Mouse (Mus musculus): Measurements from ENCODE around the gene Taf5. TPM values are rescaled to one million over a fixed set of nuclear protein-coding genes. Genes with fewer than 3 reads are reported as not detected.

Gene Taf5
- polyA plus RNA-seq, 1 experiment from 2014 or later: 7.3 TPM

DNA sequence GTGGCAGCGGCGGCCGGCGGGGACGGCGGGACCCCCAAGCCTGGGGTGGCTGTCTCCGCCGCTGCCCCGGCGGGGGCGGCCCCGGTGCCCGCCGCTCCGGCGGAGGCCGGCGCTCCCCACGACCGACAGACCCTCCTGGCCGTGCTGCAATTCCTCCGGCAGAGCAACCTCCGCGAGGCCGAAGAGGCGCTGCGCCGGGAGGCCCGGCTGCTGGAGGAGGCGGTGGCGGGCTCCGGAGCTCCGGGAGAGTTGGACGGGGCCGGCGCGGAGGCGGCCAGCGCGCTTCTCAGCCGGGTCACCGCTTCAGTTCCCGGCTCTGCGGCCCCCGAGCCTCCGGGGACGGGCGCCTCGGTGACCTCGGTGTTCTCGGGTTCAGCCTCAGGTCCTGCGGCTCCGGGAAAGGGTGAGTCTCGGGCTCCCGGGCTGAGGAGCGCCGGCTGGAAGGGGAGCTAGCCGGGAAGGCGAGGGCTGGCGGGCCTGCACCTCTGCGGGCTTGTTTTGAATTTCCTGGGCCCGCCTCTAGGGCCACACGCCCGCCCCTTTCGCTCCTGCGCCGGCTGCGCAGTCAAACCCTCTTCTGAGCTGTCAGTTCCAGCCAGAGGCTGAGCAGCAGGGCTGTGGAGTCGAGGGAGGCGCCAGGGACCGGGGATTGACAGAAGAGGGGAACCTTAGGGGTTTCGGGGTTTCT is 522 bp downstream of the Taf5 start:
- H3K9me3 ChIP-seq: no peaks in the 10 kb centered on the region
- peak overlapping the region; percentile 72 for H3K4me2 ChIP-seq
- peak; percentile 84 for ATAC-seq (ENCODE audit: insufficient number of reproducible peaks, insufficient read depth, low FRiP score, low TSS enrichment, low read depth)
- H3K36me3 ChIP-seq: peaks cover 23% of the 10 kb centered on the region
- peak overlapping the region; percentile 94 for H3K9ac ChIP-seq
- H3K27me3 ChIP-seq: no peaks in the 10 kb centered on the region
- H3K27ac ChIP-seq: peak overlapping the region; percentile 90
- under 1% methylated on average over 72 of the region's 72 CpGs for WGBS
- peaks cover 11% of the 10 kb centered on the region for H3K4me1 ChIP-seq
- H3K4me3 ChIP-seq: peak overlapping the region; percentile 99

DNA sequence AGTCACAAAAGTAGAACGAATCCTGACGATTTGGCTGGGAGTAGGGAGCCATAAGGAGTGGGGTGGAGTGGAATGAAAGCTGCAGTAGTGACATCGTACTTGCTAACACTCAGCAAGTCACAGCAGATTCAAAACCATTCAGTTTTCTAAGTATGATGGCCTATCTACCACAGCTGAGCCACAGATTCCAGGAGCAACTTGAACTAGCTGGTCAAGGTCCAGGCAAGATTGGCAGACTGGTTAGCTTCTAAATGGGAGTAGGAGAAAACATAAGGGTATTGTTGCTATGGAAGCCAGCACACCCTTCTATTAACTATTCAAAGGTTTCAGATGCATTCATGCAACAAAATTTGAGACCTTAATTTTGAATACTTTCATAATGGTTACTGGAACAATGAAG is 20.7 kb downstream of the Taf5 start:
- H3K9ac ChIP-seq: no peak overlapping the region
- H3K9me3 ChIP-seq: no peaks in the 10 kb centered on the region
- H3K4me2 ChIP-seq: peak overlapping the region; percentile 89; the same call in 1 of the 2 replicates
- H3K27me3 ChIP-seq: no peaks in the 10 kb centered on the region
- WGBS: 85% methylated on average over 3 of the region's 3 CpGs
- H3K4me3 ChIP-seq: no peak overlapping the region
- no peak overlapping the region for H3K27ac ChIP-seq
- peaks cover 38% of the 10 kb centered on the region for H3K36me3 ChIP-seq
- ATAC-seq (ENCODE audit: insufficient number of reproducible peaks, insufficient read depth, low FRiP score, low TSS enrichment, low read depth): no peak
- peaks cover 20% of the 10 kb centered on the region for H3K4me1 ChIP-seq

DNA sequence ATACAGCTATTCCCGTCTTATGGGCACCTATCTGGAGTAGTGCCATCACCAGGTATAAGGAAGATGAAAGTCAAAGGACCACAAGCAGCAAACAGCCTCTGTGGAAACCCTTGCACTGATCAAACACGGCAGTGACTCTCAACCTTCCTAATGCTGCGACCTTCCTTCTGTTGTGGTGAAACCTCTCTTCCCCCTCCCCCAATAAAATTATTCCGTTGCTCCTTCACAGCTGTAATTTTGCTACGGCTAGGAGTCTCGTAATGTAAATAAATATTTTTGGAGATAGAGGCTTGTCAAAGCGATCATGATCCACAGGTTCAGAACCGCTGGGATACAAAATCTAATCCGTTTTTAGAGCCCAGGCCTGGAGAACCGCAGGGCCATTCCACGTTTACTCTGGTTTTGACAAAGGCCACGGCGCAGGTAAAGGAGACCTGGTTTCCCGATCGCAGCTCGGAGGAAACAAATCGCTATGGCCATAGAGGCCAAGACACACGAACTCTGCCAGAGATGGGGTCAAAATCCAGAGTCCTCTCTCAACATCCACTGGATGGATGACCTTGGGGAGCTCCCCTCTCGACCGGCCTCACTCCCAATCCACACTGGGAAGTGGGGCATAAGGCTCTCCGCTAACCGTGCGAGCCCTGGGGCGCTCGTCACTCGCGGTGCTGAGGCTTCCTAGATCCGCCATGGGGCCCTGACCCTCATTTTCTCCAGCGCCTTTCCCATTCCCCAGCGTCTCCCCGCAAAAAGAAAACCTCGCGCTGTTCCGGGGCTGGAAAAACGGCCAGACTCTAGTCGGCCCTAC is 22.4 kb downstream of the Taf5 start:
- 1% methylated on average over 36 of the region's 36 CpGs for whole genome bisulfite sequencing
- Histone ChIP-seq H3K9ac (peak overlapping the region; percentile 99), H3K4me2 (peak overlapping the region; percentile 89), H3K36me3 (peaks cover 35% of the 10 kb centered on the region), H3K27ac (peak overlapping the region; percentile 86), H3K27me3 (no peaks in the 10 kb centered on the region), H3K4me1 (peaks cover 20% of the 10 kb centered on the region), H3K4me3 (peak overlapping the region; percentile 97), H3K9me3 (no peaks in the 10 kb centered on the region)
- peak; percentile 70; the same call in 1 of the 2 replicates for ATAC-seq (ENCODE audit: insufficient number of reproducible peaks, insufficient read depth, low FRiP score, low TSS enrichment, low read depth)

DNA sequence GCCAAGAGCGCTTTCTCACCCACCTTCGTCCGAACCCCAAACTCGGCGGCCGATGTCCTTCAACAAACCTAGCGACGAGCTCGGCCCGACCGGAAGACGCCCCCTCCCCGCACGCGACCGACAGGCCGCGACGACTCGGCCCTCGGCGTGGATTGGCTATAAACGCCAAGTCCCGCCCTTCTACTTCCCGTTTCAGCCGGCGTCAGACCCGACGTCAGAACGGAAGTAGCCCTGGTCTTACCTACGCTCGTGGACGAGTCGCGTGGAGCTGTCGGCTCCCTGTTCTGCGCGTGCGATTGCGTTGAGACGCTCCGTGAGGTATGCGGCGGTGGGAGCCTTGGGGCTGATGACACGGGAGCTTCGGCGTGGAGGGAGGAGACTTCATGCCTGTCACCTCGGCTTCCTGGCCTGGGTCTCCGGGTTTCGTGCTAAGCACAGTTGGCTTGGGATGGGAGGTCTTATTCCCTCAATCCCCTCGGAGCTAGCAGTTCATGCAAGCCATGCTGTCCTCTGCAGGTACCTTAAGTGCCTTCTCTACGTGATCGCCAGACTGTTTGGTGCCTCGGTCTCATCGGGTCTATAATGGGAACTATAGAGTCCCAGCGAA is 23.1 kb downstream of the Taf5 start, which contains the start of the genes Usmg5 and Pdcd11:
Gene Usmg5, minus strand, starts transcription at position 98 of the 607 bp plus-strand sequence.
Gene Pdcd11, plus strand, starts transcription at position 219 of the 607 bp plus-strand sequence.
- Histone ChIP-seq H3K4me2 (peak within 1 kb of the TSS; percentile 89), H3K27me3 (no peaks in the 10 kb centered on the region), H3K27ac (peak within 1 kb of the TSS; percentile 86), H3K4me3 (peak within 1 kb of the TSS; percentile 97), H3K9ac (peak within 1 kb of the TSS; percentile 99), H3K36me3 (peaks cover 35% of the 10 kb centered on the region), H3K9me3 (no peaks in the 10 kb centered on the region), H3K4me1 (peaks cover 20% of the 10 kb centered on the region)
- under 1% methylated on average over 56 of the region's 56 CpGs for WGBS
- ATAC-seq (ENCODE audit: insufficient number of reproducible peaks, insufficient read depth, low FRiP score, low TSS enrichment, low read depth): peak; percentile 98

DNA sequence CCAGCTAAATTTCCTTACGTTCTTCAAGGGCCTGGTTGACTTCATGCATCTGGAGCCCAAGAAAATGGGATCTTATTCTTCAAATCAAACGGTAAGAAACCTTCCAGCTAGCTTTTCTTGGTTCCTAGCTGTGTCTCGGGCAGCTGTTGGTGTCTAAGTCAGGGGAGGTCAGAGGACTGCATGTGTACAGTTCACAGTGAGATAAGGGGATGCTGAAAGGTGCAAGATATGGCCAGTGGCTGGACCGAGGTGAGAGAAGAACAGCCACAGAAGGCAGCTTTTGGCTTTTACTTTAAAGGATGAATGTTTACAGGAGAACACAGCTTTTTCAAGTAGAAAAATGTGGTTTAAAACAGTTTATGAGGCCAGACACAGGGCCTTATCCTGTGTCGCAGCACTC is 33.5 kb downstream of the Taf5 start:
- peaks cover 98% of the 10 kb centered on the region for H3K36me3 ChIP-seq
- no peaks in the 10 kb centered on the region for H3K4me1 ChIP-seq
- 86% methylated on average over 5 of the region's 5 CpGs for WGBS
- no peaks in the 10 kb centered on the region for H3K27me3 ChIP-seq
- H3K4me2 ChIP-seq: no peak overlapping the region
- no peak overlapping the region for H3K4me3 ChIP-seq
- no peak for ATAC-seq (ENCODE audit: insufficient number of reproducible peaks, insufficient read depth, low FRiP score, low TSS enrichment, low read depth)
- H3K9ac ChIP-seq: no peak overlapping the region
- H3K9me3 ChIP-seq: no peaks in the 10 kb centered on the region
- H3K27ac ChIP-seq: no peak overlapping the region

DNA sequence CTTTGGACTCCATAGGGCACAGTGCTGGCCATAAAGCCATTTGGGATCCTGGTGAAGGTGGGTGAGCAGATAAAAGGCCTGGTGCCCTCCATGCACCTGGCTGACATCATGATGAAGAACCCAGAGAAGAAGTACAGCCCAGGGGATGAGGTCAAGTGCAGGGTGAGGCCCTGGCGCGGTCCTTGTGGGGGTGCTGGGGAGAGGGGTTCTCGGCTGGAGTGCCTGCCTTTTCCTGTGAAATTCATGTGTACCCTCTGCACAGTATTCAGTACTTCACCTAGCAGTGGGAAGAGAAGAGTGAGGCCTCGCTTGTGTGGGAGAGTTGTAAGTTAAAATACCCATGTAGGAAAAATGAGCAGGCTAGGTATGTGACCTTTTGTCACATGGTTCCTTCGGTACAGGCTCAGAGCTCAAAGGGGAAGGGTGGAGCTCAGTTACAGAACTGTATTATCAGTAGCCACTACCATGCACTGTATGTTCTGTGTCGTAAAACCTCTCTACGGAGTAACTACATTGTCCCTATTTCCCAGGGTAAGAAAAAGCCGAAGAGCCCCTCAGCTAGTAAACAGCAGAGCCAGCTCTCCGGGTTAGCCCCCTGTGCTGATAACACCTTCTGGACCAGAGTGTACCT is 37.2 kb downstream of the Taf5 start:
- H3K9ac ChIP-seq: no peak overlapping the region
- H3K27me3 ChIP-seq: no peaks in the 10 kb centered on the region
- ATAC-seq (ENCODE audit: insufficient number of reproducible peaks, insufficient read depth, low FRiP score, low TSS enrichment, low read depth): no peak
- H3K9me3 ChIP-seq: no peaks in the 10 kb centered on the region
- H3K4me2 ChIP-seq: no peak overlapping the region
- no peak overlapping the region for H3K4me3 ChIP-seq
- H3K36me3 ChIP-seq: peaks cover 100% of the 10 kb centered on the region
- WGBS: 92% methylated on average over 9 of the region's 9 CpGs
- no peaks in the 10 kb centered on the region for H3K4me1 ChIP-seq
- H3K27ac ChIP-seq: no peak overlapping the region

DNA sequence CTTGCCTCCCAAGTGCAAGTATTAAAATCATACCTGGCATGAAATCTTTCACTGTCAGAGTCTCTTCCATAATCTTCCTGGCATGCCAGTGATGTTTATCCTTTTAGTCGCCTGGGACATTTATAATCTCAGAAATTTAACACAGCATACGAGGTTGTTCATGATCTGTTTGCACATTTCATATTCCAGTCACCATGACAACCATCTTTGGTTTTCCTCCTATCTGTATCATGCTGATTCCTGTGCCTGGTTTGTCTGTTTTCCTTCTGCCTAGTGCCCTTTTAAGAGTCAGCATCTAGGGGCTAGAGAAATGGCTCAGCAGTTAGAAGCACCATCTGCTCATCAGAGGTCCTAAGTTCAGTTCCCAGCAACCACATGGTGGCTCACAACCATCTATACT is 51.1 kb downstream of the Taf5 start:
- H3K27me3 ChIP-seq: no peaks in the 10 kb centered on the region
- peaks cover 76% of the 10 kb centered on the region for H3K36me3 ChIP-seq
- H3K9me3 ChIP-seq: no peaks in the 10 kb centered on the region
- no peaks in the 10 kb centered on the region for H3K4me1 ChIP-seq
- H3K4me3 ChIP-seq: no peak overlapping the region
- WGBS: 82% methylated on average over 2 of the region's 2 CpGs
- no peak overlapping the region for H3K4me2 ChIP-seq
- no peak overlapping the region for H3K9ac ChIP-seq
- H3K27ac ChIP-seq: no peak overlapping the region
- ATAC-seq (ENCODE audit: insufficient number of reproducible peaks, insufficient read depth, low FRiP score, low TSS enrichment, low read depth): no peak

DNA sequence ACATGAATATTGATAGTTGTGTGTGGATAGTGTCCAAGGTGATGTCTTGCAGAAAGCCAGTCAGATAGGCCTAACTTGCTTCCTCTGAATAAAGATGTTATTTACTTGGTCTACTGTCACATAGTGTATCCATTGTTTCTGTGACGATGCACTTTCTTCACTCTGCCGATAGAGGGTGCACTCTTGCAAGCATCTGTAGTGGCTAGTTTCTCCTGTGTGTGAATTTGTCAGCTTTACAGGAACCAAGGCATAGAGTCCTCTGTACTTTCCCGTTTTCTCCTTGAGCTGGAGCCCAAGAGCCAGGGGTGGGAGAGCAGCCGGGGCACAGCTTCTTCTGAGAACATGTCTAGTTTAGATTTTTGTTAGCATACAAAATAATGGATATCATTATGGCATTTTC is 53.5 kb downstream of the Taf5 start:
- 40% methylated on average over 4 of the region's 4 CpGs for WGBS

DNA sequence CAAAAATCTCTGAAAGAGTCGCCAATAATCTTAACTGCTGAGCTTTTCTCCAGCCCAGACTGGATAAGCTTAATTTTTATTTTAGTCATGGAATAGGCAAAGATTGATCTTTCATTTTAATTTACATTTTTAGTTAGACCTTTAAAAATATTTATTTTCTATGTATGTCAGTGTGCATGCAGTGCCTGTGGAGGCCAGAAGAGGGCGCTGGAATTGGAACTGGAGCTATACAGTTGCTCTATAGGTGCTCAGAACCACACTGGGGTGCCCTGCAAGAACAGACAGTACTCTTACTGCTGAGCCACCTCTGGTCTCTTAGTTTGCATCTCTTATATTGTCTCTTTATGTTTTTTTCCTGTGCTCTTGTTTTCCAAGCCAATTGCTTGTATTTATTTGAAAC is 55.3 kb downstream of the Taf5 start:
- WGBS: 21% methylated on average over 2 of the region's 2 CpGs
- no peak overlapping the region for H3K27ac ChIP-seq
- H3K27me3 ChIP-seq: no peaks in the 10 kb centered on the region
- no peak overlapping the region for H3K9ac ChIP-seq
- H3K4me1 ChIP-seq: no peaks in the 10 kb centered on the region
- no peaks in the 10 kb centered on the region for H3K9me3 ChIP-seq
- no peak overlapping the region for H3K4me2 ChIP-seq
- H3K36me3 ChIP-seq: peaks cover 76% of the 10 kb centered on the region
- no peak overlapping the region for H3K4me3 ChIP-seq
- ATAC-seq (ENCODE audit: insufficient number of reproducible peaks, insufficient read depth, low FRiP score, low TSS enrichment, low read depth): no peak

More for the DNA sequence above, 53.5 kb downstream of the Taf5 start:
- H3K27ac ChIP-seq: no peak overlapping the region
- ATAC-seq (ENCODE audit: insufficient number of reproducible peaks, insufficient read depth, low FRiP score, low TSS enrichment, low read depth): no peak
- no peak overlapping the region for H3K4me2 ChIP-seq
- H3K36me3 ChIP-seq: peaks cover 76% of the 10 kb centered on the region
- no peak overlapping the region for H3K4me3 ChIP-seq
- no peak overlapping the region for H3K9ac ChIP-seq
- H3K4me1 ChIP-seq: no peaks in the 10 kb centered on the region
- no peaks in the 10 kb centered on the region for H3K9me3 ChIP-seq
- no peaks in the 10 kb centered on the region for H3K27me3 ChIP-seq

DNA sequence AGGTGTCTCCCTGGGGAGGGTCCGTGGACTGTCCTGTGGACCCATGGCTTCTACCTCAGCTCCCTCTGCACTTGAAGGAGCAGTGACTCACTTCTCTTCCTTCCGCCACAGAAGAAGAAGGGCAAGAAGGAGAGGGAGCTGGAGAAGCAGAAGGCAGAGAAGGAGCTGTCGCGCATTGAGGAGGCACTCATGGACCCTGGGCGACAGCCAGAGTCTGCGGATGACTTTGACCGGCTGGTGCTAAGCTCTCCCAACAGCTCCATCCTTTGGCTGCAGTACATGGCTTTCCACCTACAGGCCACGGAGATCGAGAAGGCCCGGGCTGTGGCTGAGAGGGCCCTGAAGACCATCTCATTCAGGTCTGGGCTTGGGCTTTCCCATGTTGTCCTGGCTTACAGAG is 60.6 kb downstream of the Taf5 start:
- Histone ChIP-seq H3K4me2 (no peak overlapping the region), H3K27ac (no peak overlapping the region), H3K4me3 (no peak overlapping the region), H3K36me3 (peaks cover 94% of the 10 kb centered on the region), H3K9ac (no peak overlapping the region), H3K9me3 (no peaks in the 10 kb centered on the region), H3K4me1 (no peaks in the 10 kb centered on the region), H3K27me3 (no peaks in the 10 kb centered on the region)
- no peak for ATAC-seq (ENCODE audit: insufficient number of reproducible peaks, insufficient read depth, low FRiP score, low TSS enrichment, low read depth)
- 97% methylated on average over 10 of the region's 10 CpGs for WGBS

DNA sequence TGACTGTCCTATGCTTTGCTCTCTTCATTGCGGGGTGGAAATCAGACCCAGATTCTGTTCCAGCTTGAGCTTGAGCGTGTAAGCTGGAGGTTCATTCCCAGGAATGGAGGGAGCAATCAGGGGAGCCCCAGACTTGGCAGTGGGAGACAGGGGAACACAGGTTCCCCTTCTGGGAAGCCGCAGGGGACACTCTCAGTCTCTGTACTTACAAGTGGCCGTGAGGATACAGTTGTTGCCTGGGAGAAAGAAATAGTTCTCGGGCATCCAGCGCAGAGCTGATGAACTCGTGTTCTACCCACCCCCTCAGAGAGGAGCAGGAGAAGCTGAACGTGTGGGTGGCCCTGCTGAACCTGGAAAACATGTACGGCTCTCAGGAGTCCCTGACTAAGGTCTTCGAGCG is 61.3 kb downstream of the Taf5 start:
- ATAC-seq (ENCODE audit: insufficient number of reproducible peaks, insufficient read depth, low FRiP score, low TSS enrichment, low read depth): no peak
- H3K9me3 ChIP-seq: no peaks in the 10 kb centered on the region
- H3K27me3 ChIP-seq: no peaks in the 10 kb centered on the region
- no peak overlapping the region for H3K4me2 ChIP-seq
- H3K4me1 ChIP-seq: no peaks in the 10 kb centered on the region
- H3K4me3 ChIP-seq: no peak overlapping the region
- peaks cover 97% of the 10 kb centered on the region for H3K36me3 ChIP-seq
- 91% methylated on average over 11 of the region's 11 CpGs for WGBS
- H3K9ac ChIP-seq: no peak overlapping the region
- H3K27ac ChIP-seq: no peak overlapping the region
